Mouse (Mus musculus) urinary bladder, postnatal 10 days (tissue): Measurements from ENCODE around the gene Tpk1.

Source experiments
- DNase-seq: peaks from one replicate; pipeline ENCODE4 v3.0.0; 2022; ENCODE audit warnings: low spot score

The Tpk1 gene

GRCm38 (mm10) chr6:43353446-43353845 lies 312.6 kb downstream of the Tpk1 start:
- DNase-seq: no peak

GRCm38 (mm10) chr6:43349083-43349482 lies 317.0 kb downstream of the Tpk1 start:
- DNase-seq: no peak

- DNase-seq: no peak
Measured at GRCm38 (mm10) chr6:43347637-43348036, 318.4 kb downstream of the Tpk1 start.

GRCm38 (mm10) chr6:43343006-43343405 lies 323.1 kb downstream of the Tpk1 start:
- no peak for DNase-seq

GRCm38 (mm10) chr6:43342386-43342785 lies 323.7 kb downstream of the Tpk1 start:
- no peak for DNase-seq

- DNase-seq: no peak
Measured at GRCm38 (mm10) chr6:43338804-43339203, 327.3 kb downstream of the Tpk1 start.

GRCm38 (mm10) chr6:43337491-43337961 lies 328.6 kb downstream of the Tpk1 start:
- no peak for DNase-seq

- DNase-seq: no peak
Measured at GRCm38 (mm10) chr6:43335619-43336234, 330.4 kb downstream of the Tpk1 start.

GRCm38 (mm10) chr6:43333479-43333878 lies 332.6 kb downstream of the Tpk1 start:
- no peak for DNase-seq

- no peak for DNase-seq
Measured at GRCm38 (mm10) chr6:43312961-43313656, 353.0 kb downstream of the Tpk1 start.

- no peak for DNase-seq
Measured at GRCm38 (mm10) chr6:43312546-43312945, 353.5 kb downstream of the Tpk1 start.

GRCm38 (mm10) chr6:43310071-43310470 lies 356.0 kb downstream of the Tpk1 start:
- no peak for DNase-seq

GRCm38 (mm10) chr6:43309454-43309853 lies 356.6 kb downstream of the Tpk1 start, which contains the start of gene Nobox:
Gene Nobox (minus strand): TSS chr6:43309554.
- DNase-seq: no peak

- no peak for DNase-seq
Measured at GRCm38 (mm10) chr6:43297508-43297850, 368.6 kb downstream of the Tpk1 start.

- no peak for DNase-seq
Measured at GRCm38 (mm10) chr6:43296798-43297507, 369.1 kb downstream of the Tpk1 start.

- no peak for DNase-seq
Measured at GRCm38 (mm10) chr6:43295908-43296307, 370.2 kb downstream of the Tpk1 start.
